Mouse (Mus musculus) erythroid progenitor cell, adult 5-6 weeks (primary cell): Measurements from ENCODE around the gene Ncmap. TPM values are rescaled to one million over a fixed set of nuclear protein-coding genes. Genes with fewer than 3 reads are reported as not detected.
A peak's percentile ranks its signal among the peaks of the same experiment; 100 is the strongest.

Source experiments
- ATAC-seq: replicated peaks from 2 replicates; pipeline ENCODE4 v1.8.0; 2016; ENCODE audit warnings: moderate number of reproducible peaks, mild to moderate bottlenecking, moderate TSS enrichment, inconsistent platforms; ENCODE audit not compliant: poor library complexity, low FRiP score, severe bottlenecking
- total RNA-seq, 2 experiments: library from RNA; stranded (forward) in 1 of 2; stranded (reverse) in 1 of 2; fragments of 150-400 nt in 1 of 2; fragments of 186-747, 209-891 nt in 1 of 2; gene quantifications; 2 replicates each; pipeline versions ENCODE4 v1.2.3 to v1.2.4; 2015 to 2017; ENCODE audit warnings: low replicate concordance in 2 of 2

The Ncmap gene
- total RNA-seq, 2 experiments from 2014 or later, result not detected

GRCm38 (mm10) chr4:135404916-135405315, 6.9 kb upstream of the Ncmap start:
- peak; percentile 97 for ATAC-seq

GRCm38 (mm10) chr4:135404048-135404447, 6.0 kb upstream of the Ncmap start:
- no peak for ATAC-seq

DNA sequence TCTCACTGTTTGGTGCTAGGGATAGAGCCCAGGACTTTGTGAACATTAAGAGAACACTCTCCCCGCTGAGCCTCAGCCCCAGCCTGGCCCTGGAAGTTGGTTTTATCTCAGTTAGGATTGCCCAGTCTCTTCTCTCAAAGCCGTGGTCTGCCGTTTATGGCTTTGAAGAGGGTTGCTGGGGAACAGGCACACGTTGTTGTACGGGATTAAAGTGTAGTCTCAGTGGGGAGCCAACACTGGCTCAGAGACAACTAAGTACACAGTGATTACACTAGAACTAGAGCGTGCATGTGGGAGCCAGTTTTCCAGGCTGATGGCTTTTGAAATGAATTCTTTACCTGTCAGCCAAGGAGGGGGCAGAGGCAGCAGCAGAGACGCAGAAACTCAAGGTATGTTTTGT, 3.9 kb upstream of the Ncmap start:
- no peak for ATAC-seq

GRCm38 (mm10) chr4:135397551-135397950, 476 bp downstream of the Ncmap start:
- no peak for ATAC-seq

DNA sequence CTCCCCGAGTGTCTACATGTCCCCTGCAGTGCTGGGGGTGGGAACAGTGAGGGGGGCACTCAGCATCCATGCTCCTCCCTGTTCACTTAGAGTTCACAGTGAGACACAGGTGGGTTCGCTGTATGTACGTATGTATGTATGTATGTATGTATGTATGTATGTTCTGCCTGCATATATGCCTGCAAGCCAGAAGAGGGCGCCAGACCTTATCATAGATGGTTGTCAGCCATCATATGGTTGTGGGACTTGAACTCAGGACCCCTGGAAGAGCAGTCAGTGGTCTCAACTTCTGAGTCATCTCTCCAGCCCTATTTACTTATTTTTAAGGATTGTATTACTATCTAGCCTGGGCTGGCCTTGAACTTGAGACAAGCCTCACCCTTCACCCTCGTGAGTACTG, 1.7 kb downstream of the Ncmap start:
- ATAC-seq, result no peak

- no peak for ATAC-seq
Measured at GRCm38 (mm10) chr4:135395375-135395774, 2.7 kb downstream of the Ncmap start.

- no peak for ATAC-seq
Measured at GRCm38 (mm10) chr4:135394666-135395065, 3.4 kb downstream of the Ncmap start.

DNA sequence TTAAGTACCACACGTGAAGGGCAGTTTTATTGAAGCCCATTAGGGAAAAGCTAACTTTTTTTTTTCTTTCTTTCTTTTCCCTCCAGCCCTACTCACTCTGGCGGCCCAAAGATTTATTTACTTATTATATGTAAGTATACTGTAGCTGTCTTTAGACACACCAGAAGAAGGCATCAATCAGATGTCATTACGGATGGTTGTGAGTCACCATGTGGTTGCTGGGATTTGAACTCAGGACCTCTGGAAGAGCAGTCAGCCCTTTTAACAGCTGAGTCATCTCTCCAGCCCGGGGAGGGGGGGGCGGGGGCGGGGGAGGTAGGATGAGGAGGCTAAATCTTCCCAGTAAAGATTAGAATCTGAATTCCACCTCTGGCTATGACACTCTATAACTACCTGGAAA, 4.6 kb downstream of the Ncmap start:
- ATAC-seq, result no peak

DNA sequence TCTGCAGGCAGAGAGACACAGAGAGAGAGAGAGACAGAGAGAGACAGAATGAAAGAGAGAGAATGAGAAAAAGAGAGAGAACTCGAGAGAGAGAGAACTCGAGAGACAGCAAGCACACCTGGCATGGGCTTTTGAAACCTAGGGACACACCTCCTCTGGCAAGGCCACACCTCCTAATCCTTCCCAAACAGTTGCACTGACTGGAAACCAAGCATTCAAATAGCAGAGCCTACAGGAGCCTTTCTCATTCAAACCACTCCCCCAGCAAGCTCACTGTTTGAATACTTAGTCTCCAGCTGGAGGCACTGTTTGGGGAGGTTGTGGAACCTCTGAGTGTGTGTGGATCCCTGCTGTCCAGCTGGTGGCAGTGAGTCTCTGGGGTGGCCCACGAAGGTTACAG, 5.2 kb downstream of the Ncmap start:
- ATAC-seq, result no peak

DNA sequence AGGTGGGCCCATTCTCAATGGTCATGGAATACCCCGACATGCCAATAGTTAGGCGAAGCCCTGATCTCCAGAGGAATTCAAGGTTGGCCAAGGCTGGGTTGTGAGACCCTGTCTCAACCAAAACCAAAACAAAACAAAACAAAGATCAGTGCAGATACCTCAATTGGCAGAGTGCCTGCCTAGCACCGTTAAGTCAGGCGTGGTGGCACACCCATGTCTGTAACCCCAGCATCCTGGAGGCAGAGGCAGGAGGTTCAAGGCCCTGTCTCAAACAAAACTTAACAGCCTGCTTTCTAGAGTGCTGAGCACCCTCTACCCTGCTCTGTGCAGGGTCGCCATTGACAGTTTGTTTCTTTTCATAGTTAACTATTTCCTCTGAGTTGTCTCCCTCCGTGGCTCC, 7.0 kb downstream of the Ncmap start:
- no peak for ATAC-seq

DNA sequence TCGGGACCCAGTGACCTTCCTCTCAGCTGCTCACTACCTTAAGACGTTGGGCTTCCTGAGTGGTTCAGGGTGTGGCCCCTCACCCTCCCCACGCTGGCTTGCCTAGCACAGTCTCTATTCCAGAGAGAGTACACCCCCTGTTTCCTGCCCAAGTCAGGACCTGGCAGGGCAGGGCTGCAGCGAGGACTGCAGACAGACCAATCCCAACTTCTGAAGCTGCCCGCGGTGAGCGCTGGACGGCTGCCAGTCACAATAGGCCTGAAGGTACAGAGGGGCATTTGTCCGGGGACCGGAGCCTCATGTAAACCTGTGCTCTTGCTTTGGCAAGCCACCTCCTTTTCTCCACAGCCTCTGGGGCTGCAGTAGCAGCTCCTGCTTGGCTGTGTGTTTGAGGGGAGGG, 12.4 kb downstream of the Ncmap start:
- no peak for ATAC-seq

- peak; percentile 82 for ATAC-seq
Measured at GRCm38 (mm10) chr4:135382316-135382715, 15.7 kb downstream of the Ncmap start.

- ATAC-seq, result no peak
Measured at GRCm38 (mm10) chr4:135381355-135381754, 16.7 kb downstream of the Ncmap start.

GRCm38 (mm10) chr4:135377241-135377640, 20.8 kb downstream of the Ncmap start:
- no peak for ATAC-seq

GRCm38 (mm10) chr4:135375444-135375843, 22.6 kb downstream of the Ncmap start:
- ATAC-seq, result no peak

GRCm38 (mm10) chr4:135373299-135373698, 24.7 kb downstream of the Ncmap start:
- no peak for ATAC-seq

DNA sequence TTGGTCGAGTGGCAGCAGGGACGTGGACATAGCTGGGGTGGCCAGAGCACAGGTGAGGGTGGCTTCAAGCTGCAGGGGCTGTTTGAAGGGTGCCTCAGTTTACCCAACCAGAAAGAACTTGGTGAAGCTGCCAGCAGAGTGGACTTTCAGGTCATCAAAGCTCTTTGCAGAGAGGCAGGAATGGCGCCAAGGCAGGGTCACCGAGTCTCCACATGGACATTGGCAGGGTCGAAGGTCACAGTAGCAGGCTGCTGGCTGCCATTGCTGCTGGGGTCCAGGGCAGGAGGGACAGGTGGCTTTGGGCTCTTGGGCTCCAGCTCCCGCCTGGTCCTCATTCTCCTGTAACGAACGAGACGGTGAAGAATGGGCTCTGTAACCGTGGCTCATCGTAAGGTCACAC, 27.7 kb downstream of the Ncmap start:
- ATAC-seq, result no peak

DNA sequence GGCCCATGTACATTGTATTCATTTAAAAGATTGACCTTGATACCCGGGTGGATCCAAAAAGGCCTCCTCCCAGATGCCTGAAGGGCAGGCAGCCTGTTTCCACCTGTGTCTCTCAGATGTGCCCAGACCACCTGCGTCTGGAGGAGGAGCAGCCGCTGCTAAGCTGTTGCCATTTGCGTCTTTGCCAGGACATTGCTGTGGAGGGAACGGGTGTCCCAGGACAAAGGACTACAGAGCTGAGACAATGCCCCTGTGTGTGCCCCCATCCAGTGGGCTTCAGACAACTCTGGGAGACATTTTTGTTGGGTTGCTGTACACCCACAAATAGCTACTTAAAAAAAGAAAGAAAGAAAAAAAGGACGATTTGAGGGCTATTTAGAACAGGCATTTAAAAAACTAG, 35.2 kb downstream of the Ncmap start:
- ATAC-seq, result no peak

GRCm38 (mm10) chr4:135361722-135362121, 36.3 kb downstream of the Ncmap start:
- no peak for ATAC-seq

- ATAC-seq, result no peak
Measured at GRCm38 (mm10) chr4:135358736-135359135, 39.3 kb downstream of the Ncmap start.

- no peak for ATAC-seq
Measured at GRCm38 (mm10) chr4:135357221-135357920, 40.7 kb downstream of the Ncmap start.

GRCm38 (mm10) chr4:135355886-135356550, 42.0 kb downstream of the Ncmap start:
- ATAC-seq, result no peak
